Mouse (Mus musculus) heart, postnatal 0 days (tissue): ENCODE data around the gene Gria4. TPM values are rescaled to one million over a fixed set of nuclear protein-coding genes. Genes with fewer than 3 reads are reported as not detected.

Experiments
- ATAC-seq: fragments of 200-750 bp; cut with Nextera tagmentation; 2 replicates; pipeline ENCODE4 v1.8.0; 2017; ENCODE audit warnings: low read depth, moderate number of reproducible peaks, moderate library complexity; ENCODE audit not compliant: insufficient read depth
- DNase-seq: peaks from one replicate; pipeline ENCODE4 v3.0.0-alpha.2; 2016; ENCODE audit warnings: low spot score
- H3K27ac ChIP-seq: fragments of 300-500 bp; sonication (generic); 2 replicates; pipeline ENCODE4 v1.5.1; 2014; ENCODE audit warnings: low read depth, mild to moderate bottlenecking
- H3K27me3 ChIP-seq: fragments of 300-500 bp; sonication (generic); 2 replicates; pipeline ENCODE4 v1.6.1; 2014; ENCODE audit warnings: low read length, mixed read lengths; ENCODE audit not compliant: control insufficient read depth, insufficient read depth
- H3K36me3 ChIP-seq: fragments of 300-500 bp; sonication (generic); replicated peaks from 2 replicates; pipeline ENCODE4 v1.6.1; 2014; ENCODE audit warnings: low read length, mixed read lengths; ENCODE audit not compliant: control insufficient read depth, insufficient read depth
- H3K4me1 ChIP-seq: fragments of 300-500 bp; sonication (generic); 2 replicates; pipeline ENCODE4 v1.6.1; 2014; ENCODE audit warnings: antibody characterized with exemption; ENCODE audit not compliant: control insufficient read depth, insufficient read depth
- H3K4me2 ChIP-seq: fragments of 300-500 bp; sonication (generic); 2 replicates; pipeline ENCODE4 v1.6.1; 2014; ENCODE audit warnings: low read depth, mild to moderate bottlenecking, low read length, moderate library complexity
- H3K4me3 ChIP-seq: fragments of 300-500 bp; sonication (generic); 2 replicates; pipeline ENCODE4 v1.5.1; 2014; ENCODE audit warnings: low read depth, low read length
- H3K9ac ChIP-seq: fragments of 300-500 bp; sonication (generic); replicated peaks from 2 replicates; pipeline ENCODE4 v1.6.1; 2014; ENCODE audit warnings: low read depth, low read length, mixed read lengths
- H3K9me3 ChIP-seq: fragments of 300-500 bp; sonication (generic); replicated peaks from 2 replicates; pipeline ENCODE4 v1.6.1; 2016; ENCODE audit warnings: low read length; ENCODE audit not compliant: control insufficient read depth
- CTCF ChIP-seq: IDR thresholded peaks from 2 replicates; pipeline ENCODE4 v1.5.1; 2016; ENCODE audit warnings: antibody characterized with exemption, control low read depth, low read depth
- EP300 ChIP-seq: IDR thresholded peaks from 2 replicates; pipeline ENCODE4 v1.6.1; 2016; ENCODE audit warnings: antibody characterized with exemption, low read depth
- WGBS: fragments of 180-500 bp; shearing (Covaris S2); extraction: QIAGEN DNeasy Blood & Tissue Kit; methylation state at CpG from one replicate; pipeline ENCODE4 v1.1.7; 2014; 5-methylcytosine and 5-hydroxymethylcytosine counted together
- polyA plus RNA-seq: library from polyadenylated mRNA; unstranded; fragments of >200 nt; fragmentation: Nextera tagmentation; extraction: Ambion mirVana; gene quantifications from 2 replicates; pipeline ENCODE4 v1.2.1, GENCODE M21; 2015
- total RNA-seq: library from RNA; depleted of rRNA; stranded (reverse); fragments of >200 nt; gene quantifications from 2 replicates; pipeline ENCODE4 v1.2.3, GENCODE M21; 2014; ENCODE audit warnings: low replicate concordance

Gene Gria4
- total and polyA plus RNA-seq, 2 experiments from 2014 or later = 0.19 to 0.30 TPM

- Histone ChIP-seq H3K4me1 (no peaks in the 10 kb centered on the region), H3K4me2 (no peak overlapping the region), H3K27me3 (no peaks in the 10 kb centered on the region), H3K27ac (no peak overlapping the region), H3K4me3 (no peak overlapping the region), H3K9ac (no peak overlapping the region), H3K9me3 (no peaks in the 10 kb centered on the region), H3K36me3 (no peaks in the 10 kb centered on the region)
- 54% methylated on average over 2 of the region's 2 CpGs for WGBS
- no peak for ATAC-seq
- TF ChIP-seq CTCF (no peak), EP300 (no peak)
- no peak for DNase-seq
These were observed 115.8 kb downstream of the Gria4 start for GRCm38 (mm10) chr9:4680244-4680643.

- ATAC-seq = no peak
- Histone ChIP-seq H3K9ac (no peak overlapping the region), H3K4me1 (no peaks in the 10 kb centered on the region), H3K27me3 (no peaks in the 10 kb centered on the region), H3K9me3 (no peaks in the 10 kb centered on the region), H3K27ac (no peak overlapping the region), H3K4me3 (no peak overlapping the region), H3K36me3 (no peaks in the 10 kb centered on the region), H3K4me2 (no peak overlapping the region)
- TF ChIP-seq CTCF (no peak), EP300 (no peak)
- no peak for DNase-seq
- 89% methylated on average over 1 of the region's 1 CpGs for WGBS
These were observed 116.9 kb downstream of the Gria4 start for GRCm38 (mm10) chr9:4679099-4679498.

GRCm38 (mm10) chr9:4665691-4666090 is 130.3 kb downstream of the Gria4 start:
- ATAC-seq = no peak
- H3K4me2 ChIP-seq = no peak overlapping the region
- 43% methylated on average over 2 of the region's 2 CpGs for WGBS
- no peak overlapping the region for H3K4me3 ChIP-seq
- no peaks in the 10 kb centered on the region for H3K27me3 ChIP-seq
- no peak for TF ChIP-seq CTCF
- no peak for TF ChIP-seq EP300
- no peaks in the 10 kb centered on the region for H3K4me1 ChIP-seq
- no peaks in the 10 kb centered on the region for H3K36me3 ChIP-seq
- H3K9ac ChIP-seq = no peak overlapping the region
- H3K9me3 ChIP-seq = no peaks in the 10 kb centered on the region
- DNase-seq = no peak
- H3K27ac ChIP-seq = no peak overlapping the region

GRCm38 (mm10) chr9:4662421-4662820 is 133.6 kb downstream of the Gria4 start:
- ATAC-seq (no peak), DNase-seq (no peak)
- H3K27ac ChIP-seq = no peak overlapping the region
- no peaks in the 10 kb centered on the region for H3K27me3 ChIP-seq
- no peaks in the 10 kb centered on the region for H3K36me3 ChIP-seq
- no peaks in the 10 kb centered on the region for H3K4me1 ChIP-seq
- H3K9me3 ChIP-seq = no peaks in the 10 kb centered on the region
- 57% methylated on average over 1 of the region's 1 CpGs for WGBS
- TF ChIP-seq EP300 (no peak), CTCF (no peak)
- H3K9ac ChIP-seq = no peak overlapping the region
- H3K4me2 ChIP-seq = no peak overlapping the region
- H3K4me3 ChIP-seq = no peak overlapping the region

- DNase-seq (no peak), ATAC-seq (no peak)
- no peak overlapping the region for H3K4me3 ChIP-seq
- H3K27me3 ChIP-seq = no peaks in the 10 kb centered on the region
- H3K9ac ChIP-seq = no peak overlapping the region
- no peaks in the 10 kb centered on the region for H3K36me3 ChIP-seq
- no peak overlapping the region for H3K27ac ChIP-seq
- H3K9me3 ChIP-seq = no peaks in the 10 kb centered on the region
- no peaks in the 10 kb centered on the region for H3K4me1 ChIP-seq
- no peak for TF ChIP-seq EP300
- no peak for TF ChIP-seq CTCF
- H3K4me2 ChIP-seq = no peak overlapping the region
These were observed 137.1 kb downstream of the Gria4 start for GRCm38 (mm10) chr9:4658951-4659350.

- WGBS = 63% methylated on average over 1 of the region's 1 CpGs
- Histone ChIP-seq H3K4me1 (no peaks in the 10 kb centered on the region), H3K4me2 (no peak overlapping the region), H3K9me3 (no peaks in the 10 kb centered on the region), H3K36me3 (no peaks in the 10 kb centered on the region), H3K4me3 (no peak overlapping the region), H3K27ac (no peak overlapping the region), H3K27me3 (no peaks in the 10 kb centered on the region), H3K9ac (no peak overlapping the region)
- ATAC-seq (no peak), DNase-seq (no peak)
- TF ChIP-seq CTCF (no peak), EP300 (no peak)
These were observed 141.7 kb downstream of the Gria4 start for GRCm38 (mm10) chr9:4654333-4654732.
